Mouse (Mus musculus) cerebellum, adult 2 months (tissue): ENCODE results near the gene Ypel4.

Experiments
- CTCF ChIP-seq: fragments of 200-500 bp; IDR thresholded peaks from 2 replicates; pipeline ENCODE4 v1.5.1; 2011; ENCODE audit warnings: low read depth, mild to moderate bottlenecking, control low read depth, low read length, moderate library complexity, borderline replicate concordance; ENCODE audit not compliant: insufficient read depth
- POLR2A ChIP-seq: fragments of 200-500 bp; IDR thresholded peaks from 2 replicates; pipeline ENCODE4 v1.6.1; 2011; ENCODE audit warnings: low read length, control low read depth, borderline replicate concordance; ENCODE audit not compliant: insufficient read depth

- no peak for TF ChIP-seq POLR2A
- no peak for TF ChIP-seq CTCF
These were observed 27.5 kb downstream of the Ypel4 start for GRCm38 (mm10) chr2:84761309-84761708.
